ENCODE assay signal across 22 mouse cellular contexts in genomic region chr17:72891556-72891955, GRCm38 (mm10).
"Had no signal": no experiment of that assay in that cellular context is flagged by ENCODE, and none has a peak within 500 bp of the region (broad histone marks: within the 10 kb centered on the region; RNA-seq: fewer than 3 reads in every experiment).

No protein-coding gene starts in this region.

- H3K4me1 ChIP-seq: intestine, embryonic 15.5 days had no signal

- DNase-seq: gastrocnemius, adult 2 months; gastrocnemius, postnatal 10 days; gastrocnemius, postnatal 25 days; heart, adult 2 months; heart, postnatal 10 days; heart, postnatal 36 days; kidney, adult 18-20 months; kidney, adult 8-10 months; kidney, postnatal 10 days; kidney, postnatal 25 days; kidney, postnatal 4 days had no signal

- ATAC-seq: inflammation-experienced regulatory T-cells, adult 6 months; intestine, embryonic 15.5 days; intestine, postnatal 0 days had no signal

- H3K4me3 ChIP-seq: gastrocnemius, adult 2 months; heart, adult 2 months; heart, embryonic 12.5 days; hindbrain, embryonic 10.5 days; hindbrain, embryonic 12.5 days; intestine, embryonic 15.5 days; layer of hippocampus, adult 2 months; left cerebral cortex, adult 2 months; limb, embryonic 13.5 days; limb, embryonic 15.5 days had no signal

- H3K4me2 ChIP-seq: heart, embryonic 12.5 days; hindbrain, embryonic 12.5 days; hindbrain, embryonic 14.5 days; intestine, embryonic 15.5 days; limb, embryonic 13.5 days; limb, embryonic 15.5 days had no signal

- H3K27ac ChIP-seq: gastrocnemius, adult 2 months; heart, adult 2 months; hindbrain, embryonic 10.5 days; hindbrain, embryonic 12.5 days; hindbrain, embryonic 14.5 days; intestine, embryonic 15.5 days; layer of hippocampus, adult 2 months; left cerebral cortex, adult 2 months; limb, embryonic 13.5 days; limb, embryonic 15.5 days had no signal

- H3K27me3 ChIP-seq: heart, embryonic 12.5 days; hindbrain, embryonic 12.5 days; intestine, embryonic 15.5 days; limb, embryonic 13.5 days; limb, embryonic 15.5 days had no signal

- H3K9ac ChIP-seq: heart, embryonic 12.5 days; hindbrain, embryonic 12.5 days; hindbrain, embryonic 14.5 days; intestine, embryonic 15.5 days; limb, embryonic 13.5 days; limb, embryonic 15.5 days had no signal

- H3K36me3 ChIP-seq: heart, embryonic 12.5 days; hindbrain, embryonic 10.5 days; hindbrain, embryonic 12.5 days; intestine, embryonic 15.5 days; limb, embryonic 13.5 days; limb, embryonic 15.5 days had no signal

- H3K9me3 ChIP-seq: heart, embryonic 12.5 days; hindbrain, embryonic 10.5 days; hindbrain, embryonic 12.5 days; intestine, embryonic 15.5 days; limb, embryonic 13.5 days; limb, embryonic 15.5 days had no signal
